Mouse (Mus musculus): Measurements from ENCODE around the gene Ints7. TPM values are rescaled to one million over a fixed set of nuclear protein-coding genes. Genes with fewer than 3 reads are reported as not detected.

The Ints7 gene
- polyA plus RNA-seq, 1 experiment from 2014 or later, result 66.2 TPM

DNA sequence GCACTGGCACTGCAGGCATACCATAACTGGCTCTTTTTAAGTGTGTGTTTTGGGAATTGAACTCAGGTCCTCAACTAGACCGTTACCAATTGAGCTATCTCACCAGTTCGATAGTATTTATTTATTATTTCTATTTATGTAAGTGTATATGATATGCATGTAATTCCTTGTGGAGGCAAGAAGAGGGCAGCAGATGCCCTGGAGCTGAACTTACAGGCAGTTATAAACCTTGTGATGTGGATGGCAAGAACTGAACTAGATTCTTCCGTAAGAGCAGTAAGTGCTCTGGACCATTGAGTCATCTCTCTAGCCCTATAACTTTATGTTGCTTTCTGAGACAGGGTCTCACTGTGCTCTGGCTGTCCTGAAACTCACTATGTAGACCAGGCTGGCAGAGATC is 11.6 kb downstream of the Ints7 start:
- H3K4me3 ChIP-seq, result no peak overlapping the region
- H3K4me2 ChIP-seq, result no peak overlapping the region
- H3K27me3 ChIP-seq, result no peaks in the 10 kb centered on the region
- no peak for ATAC-seq (ENCODE audit: insufficient number of reproducible peaks, insufficient read depth, low FRiP score, low TSS enrichment, low read depth)
- peaks cover 80% of the 10 kb centered on the region for H3K36me3 ChIP-seq
- H3K27ac ChIP-seq, result no peak overlapping the region
- no peaks in the 10 kb centered on the region for H3K9me3 ChIP-seq
- no peak overlapping the region for H3K9ac ChIP-seq
- H3K4me1 ChIP-seq, result no peaks in the 10 kb centered on the region
- 95% methylated on average over 3 of the region's 3 CpGs for WGBS

DNA sequence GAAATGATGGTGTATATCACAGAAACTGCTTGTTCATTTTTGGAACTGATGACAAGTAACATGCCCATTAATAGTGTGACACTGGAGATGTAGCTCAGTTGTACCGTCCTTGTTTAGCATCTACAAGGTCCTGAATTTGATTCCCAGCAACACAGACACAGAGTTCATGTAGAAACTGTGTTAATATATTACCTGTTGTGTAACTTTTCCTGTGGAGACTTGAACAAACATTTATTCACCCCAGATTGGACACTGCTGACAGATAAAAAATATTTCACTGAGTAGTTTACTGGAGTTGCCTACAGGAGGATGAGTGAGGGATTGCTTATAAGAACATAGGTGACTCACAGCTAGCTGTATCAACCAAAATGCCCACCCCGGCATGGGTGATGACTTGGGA is 13.3 kb downstream of the Ints7 start:
- Histone ChIP-seq H3K4me2 (no peak overlapping the region), H3K4me3 (no peak overlapping the region), H3K4me1 (no peaks in the 10 kb centered on the region), H3K36me3 (peaks cover 76% of the 10 kb centered on the region), H3K27me3 (no peaks in the 10 kb centered on the region), H3K9me3 (no peaks in the 10 kb centered on the region), H3K9ac (no peak overlapping the region), H3K27ac (no peak overlapping the region)
- no peak for ATAC-seq (ENCODE audit: insufficient number of reproducible peaks, insufficient read depth, low FRiP score, low TSS enrichment, low read depth)
- 95% methylated on average over 2 of the region's 2 CpGs for WGBS

DNA sequence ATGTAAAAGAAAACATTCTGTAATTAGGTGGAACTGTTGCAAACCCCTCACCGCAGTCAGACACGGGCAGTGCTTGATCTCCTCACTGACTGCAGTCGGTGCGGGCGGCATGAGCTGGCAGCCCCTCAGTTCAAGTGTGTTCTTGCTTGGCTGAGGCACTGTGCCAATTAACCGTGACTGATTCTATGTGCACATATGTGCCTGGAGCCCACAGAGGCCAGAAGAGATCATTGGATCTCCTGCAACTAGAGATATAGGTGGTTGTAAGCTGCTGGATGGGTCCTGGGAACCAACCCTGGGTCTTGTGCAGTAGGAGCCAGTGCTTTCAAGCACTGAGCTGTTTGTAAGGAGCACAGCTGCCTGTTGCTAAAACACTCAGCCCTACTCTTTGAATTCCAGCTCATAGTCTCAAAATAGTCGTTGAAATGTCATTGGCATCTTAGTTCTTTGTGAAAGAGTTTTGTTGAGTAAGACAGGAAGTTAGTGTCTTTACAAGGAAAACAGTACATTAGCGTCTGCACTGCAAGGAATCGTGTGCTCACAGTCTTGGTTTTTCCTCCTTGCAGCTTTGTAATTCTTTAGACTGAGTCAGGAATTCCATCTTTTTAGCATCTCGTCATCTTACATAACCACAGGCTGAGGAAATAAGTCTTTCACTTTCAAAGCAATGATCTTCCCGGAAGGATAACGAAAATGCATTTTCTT is 16.7 kb downstream of the Ints7 start:
- H3K36me3 ChIP-seq, result peaks cover 72% of the 10 kb centered on the region
- ATAC-seq (ENCODE audit: insufficient number of reproducible peaks, insufficient read depth, low FRiP score, low TSS enrichment, low read depth), result no peak
- H3K9ac ChIP-seq, result no peak overlapping the region
- WGBS, result 81% methylated on average over 12 of the region's 12 CpGs
- no peak overlapping the region for H3K27ac ChIP-seq
- no peaks in the 10 kb centered on the region for H3K4me1 ChIP-seq
- no peak overlapping the region for H3K4me2 ChIP-seq
- no peaks in the 10 kb centered on the region for H3K27me3 ChIP-seq
- no peak overlapping the region for H3K4me3 ChIP-seq
- H3K9me3 ChIP-seq, result no peaks in the 10 kb centered on the region

DNA sequence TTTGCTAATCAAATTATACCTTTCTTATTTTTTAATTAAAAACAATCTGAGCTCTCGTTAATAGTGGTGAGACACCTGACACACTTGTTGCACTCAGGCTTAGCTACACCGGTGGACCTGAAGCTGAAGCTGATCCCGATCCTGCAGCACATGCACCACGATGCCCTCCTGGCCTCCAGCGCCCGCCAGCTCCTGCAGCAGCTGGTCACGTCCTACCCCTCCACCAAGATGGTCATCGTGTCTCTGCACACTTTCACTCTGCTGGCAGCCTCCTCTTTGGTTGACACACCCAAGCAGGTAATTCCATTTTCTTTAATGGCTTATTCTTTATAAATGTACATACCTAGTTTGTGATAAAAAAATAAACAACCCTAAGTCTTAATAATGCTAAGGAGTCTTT is 20.6 kb downstream of the Ints7 start:
- Histone ChIP-seq H3K36me3 (peaks cover 68% of the 10 kb centered on the region), H3K4me1 (no peaks in the 10 kb centered on the region), H3K27ac (no peak overlapping the region), H3K4me2 (no peak overlapping the region), H3K9ac (no peak overlapping the region), H3K27me3 (no peaks in the 10 kb centered on the region), H3K4me3 (no peak overlapping the region), H3K9me3 (no peaks in the 10 kb centered on the region)
- no peak for ATAC-seq (ENCODE audit: insufficient number of reproducible peaks, insufficient read depth, low FRiP score, low TSS enrichment, low read depth)
- 91% methylated on average over 8 of the region's 8 CpGs for WGBS

DNA sequence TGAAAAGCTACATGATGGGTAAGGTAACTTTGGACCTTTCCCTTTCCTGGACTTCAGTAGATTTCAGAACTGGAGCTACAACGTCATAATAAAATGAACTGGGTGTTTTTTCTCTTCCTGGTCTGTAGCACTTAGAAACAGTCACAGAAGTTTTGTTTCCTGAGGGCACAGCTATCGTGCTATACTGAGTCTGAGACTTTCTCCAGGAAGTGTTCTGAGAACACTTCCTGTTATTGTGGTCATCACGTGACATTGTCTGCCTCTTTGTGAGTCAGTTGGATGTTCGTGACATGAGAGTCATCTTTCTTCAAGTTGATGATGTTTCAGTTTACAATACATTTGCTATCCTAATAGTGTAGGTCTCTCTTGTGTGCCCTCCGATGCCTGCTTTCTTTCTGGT is 23.8 kb downstream of the Ints7 start:
- no peak overlapping the region for H3K4me2 ChIP-seq
- no peak overlapping the region for H3K4me3 ChIP-seq
- no peaks in the 10 kb centered on the region for H3K4me1 ChIP-seq
- WGBS, result 79% methylated on average over 5 of the region's 5 CpGs
- no peak overlapping the region for H3K9ac ChIP-seq
- H3K9me3 ChIP-seq, result no peaks in the 10 kb centered on the region
- H3K27me3 ChIP-seq, result no peaks in the 10 kb centered on the region
- no peak for ATAC-seq (ENCODE audit: insufficient number of reproducible peaks, insufficient read depth, low FRiP score, low TSS enrichment, low read depth)
- H3K27ac ChIP-seq, result no peak overlapping the region
- H3K36me3 ChIP-seq, result peaks cover 80% of the 10 kb centered on the region

DNA sequence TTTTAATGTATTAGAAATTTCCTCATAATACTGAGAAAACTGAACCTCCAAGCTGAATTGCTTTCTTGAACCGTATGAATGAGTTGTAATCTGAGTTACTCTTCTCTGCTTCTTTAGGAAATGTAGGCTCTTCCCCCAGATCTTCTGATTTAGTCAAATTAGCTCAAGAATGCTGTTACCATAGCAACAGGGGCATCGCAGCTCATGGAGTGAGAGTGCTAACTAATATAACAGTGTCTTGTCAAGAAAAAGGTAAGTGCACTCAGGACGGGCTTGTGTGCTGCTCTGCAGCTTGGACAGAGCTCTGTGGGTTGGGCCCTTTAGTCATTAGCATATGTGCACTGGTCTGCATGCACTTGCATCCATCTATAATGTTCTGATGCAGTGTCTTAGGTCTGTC is 29.3 kb downstream of the Ints7 start:
- Histone ChIP-seq H3K4me2 (no peak overlapping the region), H3K9me3 (no peaks in the 10 kb centered on the region), H3K4me1 (no peaks in the 10 kb centered on the region), H3K4me3 (no peak overlapping the region), H3K36me3 (peaks cover 84% of the 10 kb centered on the region), H3K27ac (no peak overlapping the region), H3K27me3 (no peaks in the 10 kb centered on the region), H3K9ac (no peak overlapping the region)
- WGBS, result 55% methylated on average over 3 of the region's 3 CpGs
- no peak for ATAC-seq (ENCODE audit: insufficient number of reproducible peaks, insufficient read depth, low FRiP score, low TSS enrichment, low read depth)

DNA sequence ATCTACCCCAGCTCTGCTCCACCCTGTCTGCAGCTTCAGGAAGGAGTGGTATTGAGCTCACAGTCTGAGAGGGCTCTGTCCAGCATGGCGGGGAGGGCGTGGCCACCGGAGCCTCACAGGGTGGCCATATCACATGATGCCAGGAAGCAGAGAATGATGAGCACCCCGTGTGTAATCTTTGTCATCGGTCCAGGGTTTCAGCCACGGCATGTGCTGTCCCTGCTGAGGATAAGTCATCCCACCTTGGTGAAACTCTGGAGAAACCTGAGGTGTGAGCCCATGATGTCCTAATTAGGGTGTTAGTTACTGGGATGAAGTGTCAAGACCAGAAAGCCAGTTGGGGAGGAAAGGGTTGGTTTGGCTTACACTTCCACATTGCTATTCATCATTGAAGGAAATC is 33.6 kb downstream of the Ints7 start:
- Histone ChIP-seq H3K36me3 (peaks cover 91% of the 10 kb centered on the region), H3K4me2 (no peak overlapping the region), H3K4me1 (no peaks in the 10 kb centered on the region), H3K9ac (no peak overlapping the region), H3K9me3 (no peaks in the 10 kb centered on the region), H3K27me3 (no peaks in the 10 kb centered on the region), H3K4me3 (no peak overlapping the region), H3K27ac (no peak overlapping the region)
- ATAC-seq (ENCODE audit: insufficient number of reproducible peaks, insufficient read depth, low FRiP score, low TSS enrichment, low read depth), result no peak
- WGBS, result 95% methylated on average over 6 of the region's 6 CpGs

DNA sequence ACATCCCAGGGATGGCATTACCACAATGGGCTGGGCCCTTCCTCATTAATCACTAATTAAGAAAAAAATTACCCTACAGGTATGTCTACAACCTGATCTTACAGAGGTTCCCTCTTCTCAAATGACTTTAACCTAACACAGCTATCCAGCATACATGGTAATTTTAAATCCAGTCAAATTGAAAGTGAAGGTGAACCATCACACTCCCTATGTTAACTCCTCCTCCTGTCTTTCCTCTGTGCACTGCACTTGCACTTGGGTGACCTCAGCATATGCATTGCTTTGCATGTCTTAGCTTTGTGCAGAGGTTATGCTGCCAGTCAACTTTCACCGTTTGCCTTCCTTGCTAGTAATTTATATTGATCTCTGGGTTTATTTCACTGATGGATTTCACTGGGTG is 34.1 kb downstream of the Ints7 start:
- no peak for ATAC-seq (ENCODE audit: insufficient number of reproducible peaks, insufficient read depth, low FRiP score, low TSS enrichment, low read depth)

DNA sequence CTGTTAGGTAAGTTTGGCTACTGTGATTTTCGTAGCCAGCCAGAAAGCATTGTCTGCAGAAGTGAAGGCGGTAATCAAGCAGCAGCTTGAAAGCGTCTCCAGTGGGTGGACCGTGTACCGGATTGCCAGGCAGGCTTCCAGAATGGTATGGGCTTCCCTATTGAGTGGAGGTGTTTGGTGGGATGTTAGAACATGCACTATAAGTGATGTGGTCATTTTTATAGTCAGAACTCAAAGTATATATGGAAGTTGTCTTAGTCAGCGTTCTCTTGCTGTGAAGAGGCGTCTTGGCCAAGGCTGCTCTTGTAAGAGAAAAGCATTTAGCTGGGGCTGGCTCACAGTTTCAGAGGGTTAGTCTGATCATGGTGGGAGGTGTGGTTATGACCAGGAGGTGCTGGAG is 34.9 kb downstream of the Ints7 start:
- H3K36me3 ChIP-seq, result peaks cover 93% of the 10 kb centered on the region

More for the DNA sequence above, 34.1 kb downstream of the Ints7 start:
- Histone ChIP-seq H3K27me3 (no peaks in the 10 kb centered on the region), H3K36me3 (peaks cover 93% of the 10 kb centered on the region), H3K4me3 (no peak overlapping the region), H3K9me3 (no peaks in the 10 kb centered on the region), H3K4me1 (no peaks in the 10 kb centered on the region), H3K27ac (no peak overlapping the region), H3K9ac (no peak overlapping the region), H3K4me2 (no peak overlapping the region)
- WGBS, result 91% methylated on average over 1 of the region's 1 CpGs

DNA sequence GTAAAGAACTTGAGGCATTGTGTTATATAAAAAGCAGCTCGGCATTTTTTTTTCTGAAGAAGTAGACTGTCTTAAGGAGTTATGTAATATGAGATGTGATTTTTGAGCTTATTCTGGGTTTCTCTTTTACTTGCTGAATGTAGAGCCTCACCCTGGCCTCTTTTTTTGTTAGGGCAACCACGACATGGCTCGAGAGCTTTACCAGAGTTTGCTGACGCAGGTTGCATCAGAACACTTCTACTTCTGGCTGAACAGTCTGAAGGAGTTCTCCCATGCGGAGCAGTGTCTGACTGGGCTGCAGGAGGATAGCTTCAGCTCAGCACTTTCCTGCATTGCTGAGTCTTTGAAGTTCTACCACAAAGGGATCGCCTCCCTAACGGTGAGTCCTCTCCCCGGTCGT is 36.2 kb downstream of the Ints7 start:
- Histone ChIP-seq H3K27me3 (no peaks in the 10 kb centered on the region), H3K9me3 (no peaks in the 10 kb centered on the region), H3K27ac (no peak overlapping the region), H3K4me3 (no peak overlapping the region), H3K36me3 (peaks cover 94% of the 10 kb centered on the region), H3K4me1 (no peaks in the 10 kb centered on the region), H3K9ac (no peak overlapping the region), H3K4me2 (no peak overlapping the region)
- no peak for ATAC-seq (ENCODE audit: insufficient number of reproducible peaks, insufficient read depth, low FRiP score, low TSS enrichment, low read depth)
- 84% methylated on average over 9 of the region's 9 CpGs for WGBS

More for the DNA sequence above, 34.9 kb downstream of the Ints7 start:
- Histone ChIP-seq H3K4me2 (no peak overlapping the region), H3K27ac (no peak overlapping the region), H3K9ac (no peak overlapping the region), H3K4me1 (no peaks in the 10 kb centered on the region), H3K9me3 (no peaks in the 10 kb centered on the region), H3K4me3 (no peak overlapping the region), H3K27me3 (no peaks in the 10 kb centered on the region)
- whole genome bisulfite sequencing, result 95% methylated on average over 7 of the region's 7 CpGs
- no peak for ATAC-seq (ENCODE audit: insufficient number of reproducible peaks, insufficient read depth, low FRiP score, low TSS enrichment, low read depth)

DNA sequence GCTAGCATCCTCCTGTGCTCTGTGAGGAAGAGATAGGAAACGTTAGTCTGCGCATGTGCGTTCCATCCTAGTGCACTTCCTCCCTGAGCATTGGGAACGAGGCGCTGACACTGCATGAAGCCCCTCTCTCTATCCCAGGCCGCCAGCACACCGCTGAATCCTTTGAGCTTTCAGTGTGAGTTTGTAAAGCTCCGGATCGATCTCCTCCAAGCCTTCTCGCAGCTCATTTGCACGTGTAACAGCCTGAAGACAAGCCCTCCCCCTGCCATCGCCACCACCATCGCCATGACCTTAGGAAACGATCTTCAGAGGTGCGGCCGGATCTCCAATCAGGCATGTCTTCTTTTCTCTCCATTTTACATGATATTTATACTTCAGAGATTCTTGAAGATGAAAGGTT is 37.4 kb downstream of the Ints7 start:
- WGBS, result 90% methylated on average over 16 of the region's 16 CpGs
- Histone ChIP-seq H3K36me3 (peaks cover 94% of the 10 kb centered on the region), H3K4me2 (no peak overlapping the region), H3K4me1 (no peaks in the 10 kb centered on the region), H3K9ac (no peak overlapping the region), H3K27ac (no peak overlapping the region), H3K4me3 (no peak overlapping the region), H3K9me3 (no peaks in the 10 kb centered on the region), H3K27me3 (no peaks in the 10 kb centered on the region)
- no peak for ATAC-seq (ENCODE audit: insufficient number of reproducible peaks, insufficient read depth, low FRiP score, low TSS enrichment, low read depth)

DNA sequence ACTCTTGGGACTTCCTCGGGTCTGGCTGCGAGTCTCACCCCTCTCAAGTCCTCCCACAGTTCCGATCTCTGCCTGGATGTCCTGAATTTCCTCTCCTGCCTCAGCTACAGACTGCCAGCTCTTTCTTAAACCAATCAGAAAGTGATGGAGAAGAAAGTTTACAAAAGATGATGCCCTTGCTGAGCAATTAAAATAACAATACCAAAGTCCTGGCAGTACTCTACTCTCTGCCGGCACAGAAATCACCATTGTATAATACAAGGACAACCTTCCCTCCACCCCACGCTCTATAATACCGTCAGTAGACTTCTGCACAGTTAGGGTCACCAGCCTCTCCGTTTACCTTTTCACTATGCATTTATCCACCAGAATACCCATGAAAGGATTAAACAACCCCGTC is 40.8 kb downstream of the Ints7 start:
- Histone ChIP-seq H3K9ac (no peak overlapping the region), H3K4me3 (no peak overlapping the region), H3K9me3 (no peaks in the 10 kb centered on the region), H3K4me1 (no peaks in the 10 kb centered on the region), H3K27ac (no peak overlapping the region), H3K27me3 (no peaks in the 10 kb centered on the region), H3K4me2 (no peak overlapping the region), H3K36me3 (peaks cover 96% of the 10 kb centered on the region)
- no peak for ATAC-seq (ENCODE audit: insufficient number of reproducible peaks, insufficient read depth, low FRiP score, low TSS enrichment, low read depth)
- 90% methylated on average over 8 of the region's 8 CpGs for WGBS

Data from embryonic facial prominence, embryonic 13.5 days (tissue).